Mouse (Mus musculus): ENCODE data around the gene Wdr92. TPM values are rescaled to one million over a fixed set of nuclear protein-coding genes. Genes with fewer than 3 reads are reported as not detected.

Gene Wdr92
- total and polyA plus RNA-seq, 2 experiments = 5.5 to 11.5 TPM

- WGBS = 95% methylated on average over 5 of the region's 5 CpGs
- Histone ChIP-seq H3K36me3 (ENCODE audit: control insufficient read depth, insufficient read depth, low read length) (peaks cover 45% of the 10 kb centered on the region), H3K27ac (replicated peaks; ENCODE audit: insufficient read depth, low read depth, low read length) (no peak overlapping the region)
Measured at GRCm38 (mm10) chr11:17199170-17199569, 17.3 kb downstream of the Wdr92 start.

GRCm38 (mm10) chr11:17199840-17200501 is 18.1 kb downstream of the Wdr92 start:
- Histone ChIP-seq H3K4me1 (ENCODE audit: control insufficient read depth, insufficient read depth, low read length) (no peaks in the 10 kb centered on the region), H3K79me2 (ENCODE audit: control insufficient read depth, insufficient read depth, low read length) (no peaks in the 10 kb centered on the region), H3K27me3 (ENCODE audit: control insufficient read depth, insufficient read depth, low read length) (no peaks in the 10 kb centered on the region), H3K4me3 (ENCODE audit: insufficient read depth, low read depth, low read length) (no peak overlapping the region), H3K36me3 (ENCODE audit: control insufficient read depth, insufficient read depth, low read length) (peaks cover 41% of the 10 kb centered on the region), H3K9ac (ENCODE audit: low read depth, low read length) (no peak overlapping the region), H3K27ac (replicated peaks; ENCODE audit: insufficient read depth, low read depth, low read length) (no peak overlapping the region)
- no peak for DNase-seq (ENCODE audit: extremely low read depth, low read depth, low spot score)
- TF ChIP-seq CTCF (IDR thresholded peaks at IDR 0.05; ENCODE audit: low read depth, low read length) = no peak
- 89% methylated on average over 3 of the region's 3 CpGs for WGBS

More at GRCm38 (mm10) chr11:17199170-17199569, 17.3 kb downstream of the Wdr92 start:
- TF ChIP-seq CTCF (IDR thresholded peaks at IDR 0.05; ENCODE audit: low read depth, low read length) (no peak), POLR2A (IDR thresholded peaks at IDR 0.05; ENCODE audit: extremely low read depth, insufficient read depth, low read length) (no peak)
- H3K4me3 ChIP-seq (ENCODE audit: insufficient read depth, low read depth, low read length) = no peak overlapping the region
- no peak overlapping the region for H3K9ac ChIP-seq (ENCODE audit: low read depth, low read length)
- H3K4me1 ChIP-seq (ENCODE audit: control insufficient read depth, insufficient read depth, low read length) = no peaks in the 10 kb centered on the region
- H3K79me2 ChIP-seq (ENCODE audit: control insufficient read depth, insufficient read depth, low read length) = no peaks in the 10 kb centered on the region
- H3K27me3 ChIP-seq (ENCODE audit: control insufficient read depth, insufficient read depth, low read length) = no peaks in the 10 kb centered on the region
- DNase-seq (ENCODE audit: extremely low read depth, low read depth, low spot score) = no peak

GRCm38 (mm10) chr11:17200936-17201335 is 19.0 kb downstream of the Wdr92 start:
- Histone ChIP-seq H3K27me3 (ENCODE audit: control insufficient read depth, insufficient read depth, low read length) (no peaks in the 10 kb centered on the region), H3K9ac (ENCODE audit: low read depth, low read length) (no peak overlapping the region), H3K4me1 (ENCODE audit: control insufficient read depth, insufficient read depth, low read length) (no peaks in the 10 kb centered on the region), H3K36me3 (ENCODE audit: control insufficient read depth, insufficient read depth, low read length) (peaks cover 34% of the 10 kb centered on the region), H3K79me2 (ENCODE audit: control insufficient read depth, insufficient read depth, low read length) (no peaks in the 10 kb centered on the region), H3K27ac (replicated peaks; ENCODE audit: insufficient read depth, low read depth, low read length) (no peak overlapping the region), H3K4me3 (ENCODE audit: insufficient read depth, low read depth, low read length) (no peak overlapping the region)
- no peak for DNase-seq (ENCODE audit: extremely low read depth, low read depth, low spot score)
- TF ChIP-seq CTCF (IDR thresholded peaks at IDR 0.05; ENCODE audit: low read depth, low read length) = no peak
- no peak for TF ChIP-seq POLR2A (IDR thresholded peaks at IDR 0.05; ENCODE audit: extremely low read depth, insufficient read depth, low read length)
- 96% methylated on average over 4 of the region's 4 CpGs for WGBS

GRCm38 (mm10) chr11:17202481-17202880 is 20.6 kb downstream of the Wdr92 start:
- Histone ChIP-seq H3K79me2 (ENCODE audit: control insufficient read depth, insufficient read depth, low read length) (no peaks in the 10 kb centered on the region), H3K4me1 (ENCODE audit: control insufficient read depth, insufficient read depth, low read length) (no peaks in the 10 kb centered on the region), H3K9ac (ENCODE audit: low read depth, low read length) (no peak overlapping the region), H3K36me3 (ENCODE audit: control insufficient read depth, insufficient read depth, low read length) (peaks cover 26% of the 10 kb centered on the region), H3K27ac (replicated peaks; ENCODE audit: insufficient read depth, low read depth, low read length) (no peak overlapping the region), H3K4me3 (ENCODE audit: insufficient read depth, low read depth, low read length) (no peak overlapping the region), H3K27me3 (ENCODE audit: control insufficient read depth, insufficient read depth, low read length) (no peaks in the 10 kb centered on the region)
- no peak for DNase-seq (ENCODE audit: extremely low read depth, low read depth, low spot score)
- TF ChIP-seq POLR2A (IDR thresholded peaks at IDR 0.05; ENCODE audit: extremely low read depth, insufficient read depth, low read length) (no peak), CTCF (IDR thresholded peaks at IDR 0.05; ENCODE audit: low read depth, low read length) (no peak)
- WGBS = 92% methylated on average over 6 of the region's 6 CpGs

GRCm38 (mm10) chr11:17211258-17212140 is 29.6 kb downstream of the Wdr92 start, which contains the start of gene Pno1:
Gene Pno1, minus strand, starts transcription at chr11:17211568.
- under 1% methylated on average over 65 of the region's 65 CpGs for whole genome bisulfite sequencing
- Histone ChIP-seq H3K27me3 (ENCODE audit: control insufficient read depth, insufficient read depth, low read length) (no peaks in the 10 kb centered on the region), H3K36me3 (ENCODE audit: control insufficient read depth, insufficient read depth, low read length) (peaks cover 5% of the 10 kb centered on the region), H3K4me3 (ENCODE audit: insufficient read depth, low read depth, low read length) (peak within 1 kb of the TSS; percentile 76), H3K9ac (ENCODE audit: low read depth, low read length) (peak within 1 kb of the TSS; percentile 77), H3K79me2 (ENCODE audit: control insufficient read depth, insufficient read depth, low read length) (0 out of 2 replicates have a peak, but pooled peaks cover 2% of the 10 kb centered on the region), H3K4me1 (ENCODE audit: control insufficient read depth, insufficient read depth, low read length) (peaks cover 7% of the 10 kb centered on the region; the same call in 1 of the 2 replicates), H3K27ac (replicated peaks; ENCODE audit: insufficient read depth, low read depth, low read length) (peak within 1 kb of the TSS; percentile 66)
- TF ChIP-seq CTCF (IDR thresholded peaks at IDR 0.05; ENCODE audit: low read depth, low read length) (no peak), POLR2A (IDR thresholded peaks at IDR 0.05; ENCODE audit: extremely low read depth, insufficient read depth, low read length) (peak; percentile 51; the same call in 1 of the 2 replicates)
- DNase-seq (ENCODE audit: extremely low read depth, low read depth, low spot score) = peak; percentile 92

Data from liver, adult 2 months (tissue).